Mouse (Mus musculus) intestine, embryonic 14.5 days (tissue): ENCODE results near the gene Lrch1. TPM values are rescaled to one million over a fixed set of nuclear protein-coding genes. Genes with fewer than 3 reads are reported as not detected.
A peak's percentile ranks its signal among the peaks of the same experiment; 100 is the strongest.

Experiments
- ATAC-seq: fragments of 200-750 bp; cut with Nextera tagmentation; replicated peaks from 2 replicates; pipeline ENCODE4 v1.8.0; 2017; ENCODE audit warnings: low read depth, moderate number of reproducible peaks, moderate TSS enrichment, moderate library complexity; ENCODE audit not compliant: low FRiP score, low TSS enrichment
- DNase-seq: peaks from one replicate; pipeline ENCODE4 v3.0.0-alpha.2; 2018; ENCODE audit warnings: low spot score
- H3K27ac ChIP-seq: fragments of 300-500 bp; sonication (generic); 2 replicates; pipeline ENCODE4 v1.5.1; 2014; ENCODE audit warnings: low read depth, mild to moderate bottlenecking, control low read depth
- H3K27me3 ChIP-seq: fragments of 300-500 bp; sonication (generic); replicated peaks from 2 replicates; pipeline ENCODE4 v1.6.1; 2014; ENCODE audit warnings: low read length, control low read depth; ENCODE audit not compliant: control insufficient read depth, insufficient read depth
- H3K36me3 ChIP-seq: fragments of 300-500 bp; sonication (generic); 2 replicates; pipeline ENCODE4 v1.6.1; 2014; ENCODE audit warnings: low read length, control low read depth; ENCODE audit not compliant: control insufficient read depth, insufficient read depth
- H3K4me1 ChIP-seq: fragments of 300-500 bp; sonication (generic); replicated peaks from 2 replicates; pipeline ENCODE4 v1.6.1; 2014; ENCODE audit warnings: low read length, control low read depth, mixed read lengths; ENCODE audit not compliant: control insufficient read depth, insufficient read depth
- H3K4me2 ChIP-seq: fragments of 300-500 bp; sonication (generic); 2 replicates; pipeline ENCODE4 v1.6.1; 2014; ENCODE audit warnings: low read length
- H3K4me3 ChIP-seq: fragments of 300-500 bp; sonication (generic); 2 replicates; pipeline ENCODE4 v1.5.1; 2014; ENCODE audit warnings: low read depth, low read length, control low read depth, mixed read lengths
- H3K9ac ChIP-seq: fragments of 300-500 bp; sonication (generic); 2 replicates; pipeline ENCODE4 v1.6.1; 2014; ENCODE audit warnings: mild to moderate bottlenecking, low read length
- H3K9me3 ChIP-seq: fragments of 300-500 bp; sonication (generic); 2 replicates; pipeline ENCODE4 v1.6.1; 2016; ENCODE audit warnings: low read length, control low read depth; ENCODE audit not compliant: control insufficient read depth
- WGBS: fragments of 180-500 bp; shearing (Covaris S2); extraction: QIAGEN DNeasy Blood & Tissue Kit; methylation state at CpG from one replicate; pipeline ENCODE4 v1.1.7; 2014; 5-methylcytosine and 5-hydroxymethylcytosine counted together
- polyA plus RNA-seq: library from polyadenylated mRNA; unstranded; fragments of >200 nt; fragmentation: Nextera tagmentation; extraction: Ambion mirVana; gene quantifications from 2 replicates; pipeline ENCODE4 v1.2.1, GENCODE M21; 2014

Gene Lrch1
- polyA plus RNA-seq, 1 experiment from 2014 or later: 12.6 TPM

- H3K9me3 ChIP-seq: no peaks in the 10 kb centered on the region
- H3K27ac ChIP-seq: no peak overlapping the region
- ATAC-seq: no peak
- DNase-seq: no peak
- H3K4me3 ChIP-seq: no peak overlapping the region
- no peak overlapping the region for H3K4me2 ChIP-seq
- peaks cover 31% of the 10 kb centered on the region for H3K4me1 ChIP-seq
- no peak overlapping the region for H3K9ac ChIP-seq
- H3K36me3 ChIP-seq: no peaks in the 10 kb centered on the region
- H3K27me3 ChIP-seq: no peaks in the 10 kb centered on the region
- WGBS: 74% methylated on average over 7 of the region's 7 CpGs
Observed at GRCm38 (mm10) chr14:74884920-74885319, 62.8 kb downstream of the Lrch1 start.

- 20% methylated on average over 13 of the region's 13 CpGs for WGBS
- Histone ChIP-seq H3K4me2 (peak overlapping the region; percentile 22; the same call in 1 of the 2 replicates), H3K9ac (no peak overlapping the region), H3K4me3 (no peak overlapping the region), H3K27me3 (no peaks in the 10 kb centered on the region), H3K27ac (0 out of 2 replicates have a peak overlapping the region, but pooled peaks have one; percentile 57), H3K4me1 (peaks cover 31% of the 10 kb centered on the region), H3K36me3 (no peaks in the 10 kb centered on the region), H3K9me3 (no peaks in the 10 kb centered on the region)
- ATAC-seq: peak; percentile 70
- DNase-seq: peak; percentile 75
Observed at GRCm38 (mm10) chr14:74884024-74884680, 63.5 kb downstream of the Lrch1 start.

- 46% methylated on average over 11 of the region's 11 CpGs for WGBS
- Histone ChIP-seq H3K4me3 (no peak overlapping the region), H3K27ac (no peak overlapping the region)
Observed at GRCm38 (mm10) chr14:74883204-74883603, 64.5 kb downstream of the Lrch1 start.

GRCm38 (mm10) chr14:74882754-74883153 is 64.9 kb downstream of the Lrch1 start:
- no peak overlapping the region for H3K27ac ChIP-seq
- ATAC-seq (no peak), DNase-seq (no peak)
- H3K4me2 ChIP-seq: 0 out of 2 replicates have a peak overlapping the region, but pooled peaks have one; percentile 4
- no peaks in the 10 kb centered on the region for H3K9me3 ChIP-seq
- 53% methylated on average over 3 of the region's 3 CpGs for WGBS
- H3K4me3 ChIP-seq: no peak overlapping the region
- peaks cover 31% of the 10 kb centered on the region for H3K4me1 ChIP-seq
- H3K9ac ChIP-seq: no peak overlapping the region
- no peaks in the 10 kb centered on the region for H3K36me3 ChIP-seq
- no peaks in the 10 kb centered on the region for H3K27me3 ChIP-seq

More at GRCm38 (mm10) chr14:74883204-74883603, 64.5 kb downstream of the Lrch1 start:
- H3K4me2 ChIP-seq: 0 out of 2 replicates have a peak overlapping the region, but pooled peaks have one; percentile 4
- ATAC-seq (0 out of 2 replicates have a peak, but pooled peaks have one; percentile 44), DNase-seq (no peak)
- peaks cover 31% of the 10 kb centered on the region for H3K4me1 ChIP-seq
- H3K9me3 ChIP-seq: no peaks in the 10 kb centered on the region
- no peaks in the 10 kb centered on the region for H3K27me3 ChIP-seq
- H3K9ac ChIP-seq: no peak overlapping the region
- H3K36me3 ChIP-seq: no peaks in the 10 kb centered on the region

- Histone ChIP-seq H3K9me3 (no peaks in the 10 kb centered on the region), H3K4me1 (peaks cover 27% of the 10 kb centered on the region), H3K4me2 (no peak overlapping the region), H3K4me3 (no peak overlapping the region), H3K27ac (no peak overlapping the region), H3K36me3 (no peaks in the 10 kb centered on the region), H3K27me3 (no peaks in the 10 kb centered on the region), H3K9ac (no peak overlapping the region)
- 80% methylated on average over 10 of the region's 10 CpGs for WGBS
- ATAC-seq: no peak
- no peak for DNase-seq
Observed at GRCm38 (mm10) chr14:74880868-74881267, 66.8 kb downstream of the Lrch1 start.

GRCm38 (mm10) chr14:74879480-74879879 is 68.2 kb downstream of the Lrch1 start:
- Histone ChIP-seq H3K9ac (no peak overlapping the region), H3K27me3 (no peaks in the 10 kb centered on the region), H3K9me3 (no peaks in the 10 kb centered on the region), H3K36me3 (no peaks in the 10 kb centered on the region), H3K4me1 (peaks cover 16% of the 10 kb centered on the region), H3K4me2 (no peak overlapping the region), H3K27ac (no peak overlapping the region), H3K4me3 (no peak overlapping the region)
- no peak for DNase-seq
- 78% methylated on average over 10 of the region's 10 CpGs for WGBS
- no peak for ATAC-seq

GRCm38 (mm10) chr14:74877287-74877686 is 70.4 kb downstream of the Lrch1 start:
- Histone ChIP-seq H3K4me2 (no peak overlapping the region), H3K9me3 (no peaks in the 10 kb centered on the region), H3K36me3 (no peaks in the 10 kb centered on the region), H3K4me1 (peaks cover 4% of the 10 kb centered on the region; the same call in 1 of the 2 replicates), H3K27ac (no peak overlapping the region), H3K4me3 (no peak overlapping the region), H3K9ac (no peak overlapping the region), H3K27me3 (no peaks in the 10 kb centered on the region)
- ATAC-seq (no peak), DNase-seq (no peak)
- 35% methylated on average over 5 of the region's 5 CpGs for WGBS

- no peak overlapping the region for H3K4me2 ChIP-seq
- H3K4me3 ChIP-seq: no peak overlapping the region
- no peaks in the 10 kb centered on the region for H3K9me3 ChIP-seq
- no peak overlapping the region for H3K27ac ChIP-seq
- H3K4me1 ChIP-seq: peaks cover 14% of the 10 kb centered on the region
- ATAC-seq: no peak; the same call in 1 of the 2 replicates
- H3K36me3 ChIP-seq: no peaks in the 10 kb centered on the region
- WGBS: 22% methylated on average over 4 of the region's 4 CpGs
- no peaks in the 10 kb centered on the region for H3K27me3 ChIP-seq
- no peak overlapping the region for H3K9ac ChIP-seq
- no peak for DNase-seq
Observed at GRCm38 (mm10) chr14:74871220-74871619, 76.5 kb downstream of the Lrch1 start.

GRCm38 (mm10) chr14:74868902-74869230 is 78.8 kb downstream of the Lrch1 start:
- Histone ChIP-seq H3K4me2 (no peak overlapping the region), H3K27ac (no peak overlapping the region), H3K27me3 (no peaks in the 10 kb centered on the region), H3K4me1 (peaks cover 28% of the 10 kb centered on the region), H3K4me3 (no peak overlapping the region), H3K36me3 (no peaks in the 10 kb centered on the region), H3K9me3 (no peaks in the 10 kb centered on the region), H3K9ac (no peak overlapping the region)
- 77% methylated on average over 4 of the region's 4 CpGs for WGBS
- no peak for ATAC-seq
- DNase-seq: no peak
